Mouse (Mus musculus) liver, adult (tissue): ENCODE data around the gene Msh2.

Experiments used
- GATA4 ChIP-seq: IDR thresholded peaks from 2 replicates; pipeline ENCODE4 v1.6.1; 2014; ENCODE audit warnings: mild to moderate bottlenecking, low read length; ENCODE audit not compliant: insufficient replicate concordance

The Msh2 gene

GRCm38 (mm10) chr17:87671890-87672660 is at the start of gene Msh2:
Gene Msh2, plus strand, starts transcription at chr17:87672330.
- TF ChIP-seq GATA4 = 0 out of 2 replicates have a peak, but pooled peaks have one; percentile 11

- no peak for TF ChIP-seq GATA4
Observed at GRCm38 (mm10) chr17:87625510-87626086, 46.5 kb upstream of the Msh2 start.

- TF ChIP-seq GATA4 = no peak
Observed at GRCm38 (mm10) chr17:87628144-87628543, 44.0 kb upstream of the Msh2 start.

GRCm38 (mm10) chr17:87628706-87629105 is 43.4 kb upstream of the Msh2 start:
- TF ChIP-seq GATA4 = no peak

GRCm38 (mm10) chr17:87637056-87637389 is 35.1 kb upstream of the Msh2 start:
- TF ChIP-seq GATA4 = no peak

- no peak for TF ChIP-seq GATA4
Observed at GRCm38 (mm10) chr17:87639242-87639641, 32.9 kb upstream of the Msh2 start.

- no peak for TF ChIP-seq GATA4
Observed at GRCm38 (mm10) chr17:87640272-87640671, 31.9 kb upstream of the Msh2 start.

- TF ChIP-seq GATA4 = no peak
Observed at GRCm38 (mm10) chr17:87641006-87641405, 31.1 kb upstream of the Msh2 start.

GRCm38 (mm10) chr17:87642744-87643143 is 29.4 kb upstream of the Msh2 start:
- TF ChIP-seq GATA4 = no peak

- no peak for TF ChIP-seq GATA4
Observed at GRCm38 (mm10) chr17:87664238-87664637, 7.9 kb upstream of the Msh2 start.

GRCm38 (mm10) chr17:87665066-87665822 is 6.9 kb upstream of the Msh2 start:
- TF ChIP-seq GATA4 = no peak; the same call in 1 of the 2 replicates

- no peak for TF ChIP-seq GATA4
Observed at GRCm38 (mm10) chr17:87672677-87673286, 652 bp downstream of the Msh2 start.

GRCm38 (mm10) chr17:87677656-87678055 is 5.5 kb downstream of the Msh2 start:
- no peak for TF ChIP-seq GATA4

GRCm38 (mm10) chr17:87689217-87689616 is 17.1 kb downstream of the Msh2 start:
- no peak for TF ChIP-seq GATA4

- TF ChIP-seq GATA4 = no peak
Observed at GRCm38 (mm10) chr17:87691958-87692357, 19.8 kb downstream of the Msh2 start.
